Mouse (Mus musculus) stomach, postnatal 0 days (tissue): ENCODE measurements around the gene Rbm3. TPM values are rescaled to one million over a fixed set of nuclear protein-coding genes. Genes with fewer than 3 reads are reported as not detected.

Source experiments
- ATAC-seq: fragments of 200-750 bp; cut with Nextera tagmentation; 2 replicates; pipeline ENCODE4 v1.8.0; 2017; ENCODE audit not compliant: low FRiP score, low TSS enrichment
- DNase-seq: peaks from one replicate; pipeline ENCODE4 v3.0.0-alpha.2; 2016; ENCODE audit warnings: low spot score
- H3K27ac ChIP-seq: fragments of 300-500 bp; sonication (generic); replicated peaks from 2 replicates; pipeline ENCODE4 v1.5.1; 2014; ENCODE audit warnings: mild to moderate bottlenecking, control low read depth
- H3K27me3 ChIP-seq: fragments of 300-500 bp; sonication (generic); 2 replicates; pipeline ENCODE4 v1.6.1; 2014; ENCODE audit warnings: low read length; ENCODE audit not compliant: control insufficient read depth, insufficient read depth
- H3K36me3 ChIP-seq: fragments of 300-500 bp; sonication (generic); 2 replicates; pipeline ENCODE4 v1.6.1; 2014; ENCODE audit warnings: low read length, mixed read lengths; ENCODE audit not compliant: control insufficient read depth, insufficient read depth
- H3K4me1 ChIP-seq: fragments of 300-500 bp; sonication (generic); replicated peaks from 2 replicates; pipeline ENCODE4 v1.6.1; 2014; ENCODE audit warnings: antibody characterized with exemption; ENCODE audit not compliant: control insufficient read depth, insufficient read depth
- H3K4me2 ChIP-seq: fragments of 300-500 bp; sonication (generic); replicated peaks from 2 replicates; pipeline ENCODE4 v1.6.1; 2014; ENCODE audit warnings: low read depth, mild to moderate bottlenecking, control low read depth, moderate library complexity
- H3K4me3 ChIP-seq: fragments of 300-500 bp; sonication (generic); 2 replicates; pipeline ENCODE4 v1.5.1; 2014; ENCODE audit warnings: low read depth, low read length, control low read depth
- H3K9ac ChIP-seq: fragments of 300-500 bp; sonication (generic); 2 replicates; pipeline ENCODE4 v1.6.1; 2014; ENCODE audit warnings: mild to moderate bottlenecking, low read length, control low read depth, mixed read lengths
- H3K9me3 ChIP-seq: fragments of 300-500 bp; sonication (generic); 2 replicates; pipeline ENCODE4 v1.6.1; 2016; ENCODE audit warnings: low read length; ENCODE audit not compliant: control insufficient read depth
- CTCF ChIP-seq: IDR thresholded peaks from 2 replicates; pipeline ENCODE4 v1.5.1; 2016; ENCODE audit warnings: antibody characterized with exemption, low read depth, mild to moderate bottlenecking, moderate library complexity
- EP300 ChIP-seq: optimal IDR thresholded peaks from 2 replicates; pipeline ENCODE3; 2016; ENCODE audit warnings: antibody characterized with exemption
- WGBS: fragments of 180-500 bp; shearing (Covaris S2); extraction: QIAGEN DNeasy Blood & Tissue Kit; methylation state at CpG from one replicate; pipeline ENCODE4 v1.1.7; 2014; 5-methylcytosine and 5-hydroxymethylcytosine counted together
- polyA plus RNA-seq: library from polyadenylated mRNA; unstranded; fragments of >200 nt; fragmentation: Nextera tagmentation; extraction: Ambion mirVana; gene quantifications from 2 replicates; pipeline ENCODE4 v1.2.1, GENCODE M21; 2015

The Rbm3 gene
- polyA plus RNA-seq, 1 experiment from 2014 or later = 659 TPM

GRCm38 (mm10) chrX:8135886-8136285 is 9.8 kb downstream of the Rbm3 start:
- DNase-seq = no peak
- 44% methylated on average over 2 of the region's 2 CpGs for WGBS
- Histone ChIP-seq H3K9ac (no peak overlapping the region), H3K36me3 (peaks cover 2% of the 10 kb centered on the region), H3K4me3 (no peak overlapping the region), H3K4me2 (no peak overlapping the region), H3K4me1 (no peaks in the 10 kb centered on the region), H3K27ac (no peak overlapping the region), H3K27me3 (no peaks in the 10 kb centered on the region), H3K9me3 (no peaks in the 10 kb centered on the region)
- ATAC-seq = no peak
- no peak for TF ChIP-seq EP300
- TF ChIP-seq CTCF = no peak

GRCm38 (mm10) chrX:8132017-8132976 is 13.4 kb downstream of the Rbm3 start, which contains the start of gene Wdr13:
TSS of gene Wdr13 (minus strand) at chrX:8132892.
- H3K4me1 ChIP-seq = no peaks in the 10 kb centered on the region
- ATAC-seq (peak; percentile 94), DNase-seq (peak; percentile 93)
- H3K9ac ChIP-seq = peak within 1 kb of the TSS; percentile 63
- peak within 1 kb of the TSS; percentile 49 for H3K4me2 ChIP-seq
- WGBS = 12% methylated on average over 39 of the region's 40 CpGs
- H3K27ac ChIP-seq = peak within 1 kb of the TSS; percentile 96
- TF ChIP-seq CTCF = peak; percentile 8; the same call in 1 of the 2 replicates
- no peak for TF ChIP-seq EP300
- H3K27me3 ChIP-seq = no peaks in the 10 kb centered on the region
- H3K4me3 ChIP-seq = peak within 1 kb of the TSS; percentile 50
- no peaks in the 10 kb centered on the region for H3K9me3 ChIP-seq
- peaks cover 2% of the 10 kb centered on the region; the same call in 1 of the 2 replicates for H3K36me3 ChIP-seq

GRCm38 (mm10) chrX:8131393-8131792 is 14.3 kb downstream of the Rbm3 start:
- peak overlapping the region; percentile 50 for H3K4me3 ChIP-seq
- no peaks in the 10 kb centered on the region for H3K27me3 ChIP-seq
- H3K4me2 ChIP-seq = peak overlapping the region; percentile 49
- no peak for TF ChIP-seq EP300
- TF ChIP-seq CTCF = no peak
- H3K36me3 ChIP-seq = peaks cover 2% of the 10 kb centered on the region; the same call in 1 of the 2 replicates
- WGBS = 89% methylated on average over 17 of the region's 17 CpGs
- 0 out of 2 replicates have a peak overlapping the region, but pooled peaks have one; percentile 96 for H3K27ac ChIP-seq
- H3K4me1 ChIP-seq = no peaks in the 10 kb centered on the region
- H3K9ac ChIP-seq = no peak overlapping the region
- no peak for ATAC-seq
- DNase-seq = no peak
- no peaks in the 10 kb centered on the region for H3K9me3 ChIP-seq

GRCm38 (mm10) chrX:8125235-8125634 is 20.4 kb downstream of the Rbm3 start:
- no peaks in the 10 kb centered on the region for H3K4me1 ChIP-seq
- no peak for DNase-seq
- 0 out of 2 replicates have a peak, but pooled peaks have one; percentile 35 for ATAC-seq

GRCm38 (mm10) chrX:8123821-8124470 is 21.7 kb downstream of the Rbm3 start:
- H3K4me1 ChIP-seq = no peaks in the 10 kb centered on the region
- WGBS = 79% methylated on average over 6 of the region's 6 CpGs
- ATAC-seq = no peak
- no peak overlapping the region for H3K9ac ChIP-seq
- TF ChIP-seq CTCF (no peak), EP300 (no peak)
- no peak for DNase-seq
- H3K9me3 ChIP-seq = no peaks in the 10 kb centered on the region
- no peak overlapping the region for H3K4me2 ChIP-seq
- peaks cover 2% of the 10 kb centered on the region; the same call in 1 of the 2 replicates for H3K36me3 ChIP-seq
- no peak overlapping the region for H3K27ac ChIP-seq
- no peaks in the 10 kb centered on the region for H3K27me3 ChIP-seq
- no peak overlapping the region for H3K4me3 ChIP-seq

More at GRCm38 (mm10) chrX:8125235-8125634, 20.4 kb downstream of the Rbm3 start:
- no peaks in the 10 kb centered on the region for H3K9me3 ChIP-seq
- peaks cover 2% of the 10 kb centered on the region; the same call in 1 of the 2 replicates for H3K36me3 ChIP-seq
- H3K27ac ChIP-seq = no peak overlapping the region
- no peak for TF ChIP-seq EP300
- peak; percentile 51 for TF ChIP-seq CTCF
- no peak overlapping the region for H3K4me2 ChIP-seq
- WGBS = 74% methylated on average over 7 of the region's 7 CpGs
- no peaks in the 10 kb centered on the region for H3K27me3 ChIP-seq
- H3K4me3 ChIP-seq = no peak overlapping the region
- no peak overlapping the region for H3K9ac ChIP-seq
